Mouse (Mus musculus) intestine, embryonic 15.5 days (tissue): ENCODE data around the gene Guca1b. TPM values are rescaled to one million over a fixed set of nuclear protein-coding genes. Genes with fewer than 3 reads are reported as not detected.
"Not testable (repeated sequence)": the region's sequence is repeated elsewhere in the genome, so short reads cannot be mapped to it uniquely, and the experiment has no call there.

Experiments used
- ATAC-seq: fragments of 200-750 bp; cut with Nextera tagmentation; 2 replicates; pipeline ENCODE4 v1.8.0; 2017; ENCODE audit warnings: moderate TSS enrichment, moderate library complexity
- H3K27ac ChIP-seq: fragments of 300-500 bp; sonication (generic); 2 replicates; pipeline ENCODE4 v1.5.1; 2015; ENCODE audit warnings: mild to moderate bottlenecking, inconsistent platforms
- H3K27me3 ChIP-seq: fragments of 300-500 bp; sonication (generic); replicated peaks from 2 replicates; pipeline ENCODE4 v1.6.1; 2015; ENCODE audit warnings: inconsistent platforms
- H3K36me3 ChIP-seq: fragments of 300-500 bp; sonication (generic); 2 replicates; pipeline ENCODE4 v1.6.1; 2015; ENCODE audit warnings: inconsistent platforms
- H3K4me1 ChIP-seq: fragments of 300-500 bp; sonication (generic); replicated peaks from 2 replicates; pipeline ENCODE4 v1.6.1; 2015; ENCODE audit warnings: inconsistent platforms
- H3K4me2 ChIP-seq: fragments of 300-500 bp; sonication (generic); replicated peaks from 2 replicates; pipeline ENCODE4 v1.6.1; 2015; ENCODE audit warnings: mild to moderate bottlenecking, inconsistent platforms
- H3K4me3 ChIP-seq: fragments of 300-500 bp; sonication (generic); replicated peaks from 2 replicates; pipeline ENCODE4 v1.5.1; 2015; ENCODE audit warnings: inconsistent platforms
- H3K9ac ChIP-seq: fragments of 300-500 bp; sonication (generic); 2 replicates; pipeline ENCODE4 v1.6.1; 2015; ENCODE audit warnings: inconsistent platforms
- H3K9me3 ChIP-seq: fragments of 300-500 bp; sonication (generic); 2 replicates; pipeline ENCODE4 v1.6.1; 2016; ENCODE audit warnings: inconsistent platforms
- WGBS: fragments of 180-500 bp; shearing (Covaris S2); methylation state at CpG from one replicate; pipeline ENCODE4 v1.1.7; 2015; 5-methylcytosine and 5-hydroxymethylcytosine counted together
- polyA plus RNA-seq: library from polyadenylated mRNA; unstranded; fragments of >200 nt; fragmentation: Nextera tagmentation; extraction: Ambion mirVana; gene quantifications from 2 replicates; pipeline ENCODE4 v1.2.1, GENCODE M21; 2015

The Guca1b gene
- polyA plus RNA-seq, 1 experiment from 2014 or later: 0.52 TPM

DNA sequence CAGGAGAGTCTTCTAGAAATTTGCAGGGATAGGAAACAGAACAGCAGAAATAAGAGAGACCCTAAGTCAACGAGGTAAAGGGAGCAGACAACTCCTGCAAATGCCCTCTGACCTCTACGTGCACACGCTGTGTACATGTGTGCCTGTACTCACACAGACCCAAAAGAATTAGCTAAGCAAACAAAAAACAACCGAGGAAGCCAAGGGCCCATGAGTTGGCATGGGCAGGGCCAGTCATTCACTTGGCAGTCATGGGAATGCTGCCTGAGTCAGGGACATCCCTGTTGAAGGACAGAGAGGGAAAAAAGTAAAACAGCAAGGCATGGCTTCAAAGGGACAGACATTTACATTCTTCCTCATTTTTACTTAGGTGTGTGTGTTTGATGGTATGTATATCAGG lies 1.9 kb upstream of the Guca1b start:
- no peak for ATAC-seq
- Histone ChIP-seq H3K27me3 (no peaks in the 10 kb centered on the region), H3K4me3 (no peak overlapping the region), H3K9me3 (no peaks in the 10 kb centered on the region), H3K4me1 (no peaks in the 10 kb centered on the region), H3K4me2 (no peak overlapping the region), H3K36me3 (peaks cover 16% of the 10 kb centered on the region; the same call in 1 of the 2 replicates), H3K9ac (no peak overlapping the region), H3K27ac (no peak overlapping the region)
- WGBS: 76% methylated on average over 4 of the region's 4 CpGs

DNA sequence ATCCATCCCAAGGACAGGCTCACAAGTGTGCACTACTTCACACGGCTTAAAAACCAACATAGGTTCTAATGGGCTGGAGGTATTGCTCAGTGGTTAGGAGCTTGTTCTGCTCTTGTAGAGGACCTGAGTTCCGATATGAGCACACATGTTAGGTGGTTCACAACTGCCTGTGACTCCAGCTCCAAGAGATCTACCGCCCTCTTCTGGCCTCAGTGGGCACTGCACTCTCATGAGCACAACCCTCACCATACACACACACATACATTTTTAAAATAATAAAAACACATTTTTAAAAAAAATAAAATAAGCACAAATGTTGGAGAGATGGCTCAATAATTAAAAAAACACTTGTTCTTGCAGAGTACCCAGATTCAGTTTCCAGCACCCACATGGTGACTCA lies 1.1 kb upstream of the Guca1b start:
- Histone ChIP-seq H3K27ac (no peak overlapping the region), H3K27me3 (no peaks in the 10 kb centered on the region), H3K4me3 (no peak overlapping the region), H3K4me2 (no peak overlapping the region), H3K9me3 (no peaks in the 10 kb centered on the region), H3K9ac (no peak overlapping the region), H3K36me3 (peaks cover 10% of the 10 kb centered on the region; the same call in 1 of the 2 replicates), H3K4me1 (no peaks in the 10 kb centered on the region)
- WGBS: 88% methylated on average over 3 of the region's 3 CpGs
- no peak for ATAC-seq

DNA sequence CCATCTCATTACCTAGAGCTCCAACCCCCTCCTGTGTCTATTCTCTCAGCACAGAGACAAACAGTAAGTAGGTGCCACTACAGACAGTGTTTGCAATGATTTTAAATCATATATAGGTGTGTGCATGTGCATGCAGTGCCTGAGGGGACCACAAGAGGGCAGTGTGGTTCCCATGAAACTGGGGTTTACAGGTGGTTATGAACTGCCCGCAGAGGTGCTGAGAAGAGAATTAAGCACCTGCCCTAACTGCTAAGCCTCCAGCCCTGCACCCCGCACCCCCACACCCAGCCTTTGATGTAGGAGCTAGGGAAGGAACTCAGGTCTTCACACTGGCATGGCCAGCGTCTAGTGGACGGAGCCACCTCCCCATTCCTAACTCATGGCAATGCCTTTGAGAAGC lies 1.5 kb downstream of the Guca1b start:
- no peak for ATAC-seq
- no peaks in the 10 kb centered on the region for H3K4me1 ChIP-seq
- no peak overlapping the region for H3K9ac ChIP-seq
- H3K9me3 ChIP-seq: no peaks in the 10 kb centered on the region
- WGBS: 65% methylated on average over 4 of the region's 4 CpGs
- H3K36me3 ChIP-seq: no peaks in the 10 kb centered on the region
- no peak overlapping the region for H3K27ac ChIP-seq
- H3K27me3 ChIP-seq: no peaks in the 10 kb centered on the region
- H3K4me2 ChIP-seq: no peak overlapping the region
- H3K4me3 ChIP-seq: no peak overlapping the region

DNA sequence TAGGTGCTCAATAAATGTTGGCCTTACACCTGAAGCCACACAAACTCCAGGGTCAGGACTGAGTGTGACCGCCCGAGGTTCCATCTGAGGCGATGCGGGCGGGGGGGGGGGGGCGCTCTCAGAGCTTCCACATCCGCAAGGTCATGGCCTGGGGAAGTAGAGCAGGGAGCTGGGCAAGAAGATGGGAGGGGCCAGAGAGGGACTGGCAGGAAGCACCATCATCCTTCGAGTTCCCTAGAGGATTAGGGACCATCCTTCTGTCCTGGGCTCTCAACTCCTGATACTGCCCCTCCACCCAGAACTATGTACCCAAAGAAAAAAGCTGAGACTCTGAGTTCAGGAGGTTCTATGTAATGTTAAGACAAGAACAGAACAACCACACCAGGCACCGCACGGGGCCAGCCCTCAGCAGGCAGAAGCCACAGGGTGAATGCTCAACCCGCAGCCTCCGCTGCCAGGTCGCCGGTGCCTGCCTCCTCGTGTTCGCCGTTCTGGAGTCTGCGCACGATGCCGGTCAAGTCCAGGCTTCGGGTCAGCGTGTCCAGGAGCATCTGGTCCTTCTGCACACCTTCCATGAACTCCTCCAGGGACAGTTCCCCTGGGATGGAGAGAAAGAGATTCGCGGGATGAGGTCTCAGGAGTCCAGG lies 9.2 kb downstream of the Guca1b start:
- 19% methylated on average over 24 of the region's 24 CpGs for WGBS
- ATAC-seq: no peak; the same call in 1 of the 2 replicates
- peak overlapping the region; percentile 8; the same call in 1 of the 2 replicates for H3K9ac ChIP-seq

DNA sequence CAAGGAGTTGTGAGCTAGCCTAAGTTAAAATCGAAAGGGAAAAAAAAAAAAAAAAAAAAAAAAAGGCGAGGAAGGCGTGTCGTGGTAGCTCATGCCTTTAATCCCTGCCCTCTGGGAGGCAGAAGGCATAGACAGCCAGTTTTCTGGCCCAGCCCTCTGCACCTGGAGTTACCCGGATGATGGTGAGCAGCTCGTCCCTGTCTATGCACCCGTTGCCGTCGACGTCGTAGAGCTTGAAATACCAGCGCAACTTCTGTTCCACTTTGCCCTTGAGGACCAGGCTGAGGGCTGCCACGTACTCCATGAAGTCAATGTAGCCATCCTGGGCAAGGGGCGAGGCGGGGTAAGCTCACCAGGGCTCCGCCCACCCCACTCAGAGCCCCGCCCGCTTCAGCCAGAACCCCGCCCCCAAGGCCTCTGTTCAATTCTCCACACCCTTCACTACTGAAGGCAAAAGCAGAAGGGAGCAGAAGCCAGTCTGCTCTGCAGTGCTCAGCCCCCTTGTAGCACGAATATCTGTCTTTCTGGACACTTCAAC lies 10.3 kb downstream of the Guca1b start:
- 3% methylated on average over 20 of the region's 20 CpGs for WGBS
- Histone ChIP-seq H3K9me3 (no peaks in the 10 kb centered on the region), H3K27me3 (peaks cover 8% of the 10 kb centered on the region), H3K9ac (no peak overlapping the region), H3K4me2 (peak overlapping the region; percentile 72), H3K4me1 (peaks cover 12% of the 10 kb centered on the region; the same call in 1 of the 2 replicates), H3K27ac (no peak overlapping the region), H3K4me3 (peak overlapping the region; percentile 40), H3K36me3 (no peaks in the 10 kb centered on the region)
- peak; percentile 95 for ATAC-seq

More for the DNA sequence above, 9.2 kb downstream of the Guca1b start:
- H3K36me3 ChIP-seq: no peaks in the 10 kb centered on the region
- no peaks in the 10 kb centered on the region for H3K9me3 ChIP-seq
- no peak overlapping the region for H3K27ac ChIP-seq
- H3K27me3 ChIP-seq: peaks cover 8% of the 10 kb centered on the region
- peak overlapping the region; percentile 40 for H3K4me3 ChIP-seq
- H3K4me2 ChIP-seq: peak overlapping the region; percentile 72
- peaks cover 12% of the 10 kb centered on the region; the same call in 1 of the 2 replicates for H3K4me1 ChIP-seq

DNA sequence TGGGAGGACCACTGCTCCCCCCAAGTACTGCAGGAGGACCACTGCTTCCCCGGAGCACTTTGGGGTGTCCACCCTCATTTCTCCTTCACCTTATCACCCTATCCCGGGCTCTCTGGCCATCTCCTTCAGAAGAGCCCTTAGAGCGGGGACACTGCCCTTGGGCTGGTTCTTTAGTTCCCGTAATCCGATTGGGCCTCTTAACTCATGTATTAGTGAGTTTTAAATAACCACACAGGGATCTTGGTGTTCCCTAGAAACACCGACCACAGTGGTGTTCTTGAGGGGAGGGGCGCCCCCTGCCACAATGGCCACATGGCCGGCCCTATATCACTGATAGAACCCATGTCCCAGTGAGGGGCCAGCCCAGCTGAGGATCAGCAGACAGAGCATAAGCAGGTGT lies 13.9 kb downstream of the Guca1b start:
- Histone ChIP-seq H3K9me3 (no peaks in the 10 kb centered on the region), H3K27ac (no peak overlapping the region), H3K27me3 (peaks cover 8% of the 10 kb centered on the region), H3K36me3 (no peaks in the 10 kb centered on the region), H3K4me3 (no peak overlapping the region), H3K4me2 (no peak overlapping the region), H3K4me1 (peaks cover 12% of the 10 kb centered on the region; the same call in 1 of the 2 replicates), H3K9ac (no peak overlapping the region)
- ATAC-seq: no peak
- 88% methylated on average over 8 of the region's 8 CpGs for WGBS

DNA sequence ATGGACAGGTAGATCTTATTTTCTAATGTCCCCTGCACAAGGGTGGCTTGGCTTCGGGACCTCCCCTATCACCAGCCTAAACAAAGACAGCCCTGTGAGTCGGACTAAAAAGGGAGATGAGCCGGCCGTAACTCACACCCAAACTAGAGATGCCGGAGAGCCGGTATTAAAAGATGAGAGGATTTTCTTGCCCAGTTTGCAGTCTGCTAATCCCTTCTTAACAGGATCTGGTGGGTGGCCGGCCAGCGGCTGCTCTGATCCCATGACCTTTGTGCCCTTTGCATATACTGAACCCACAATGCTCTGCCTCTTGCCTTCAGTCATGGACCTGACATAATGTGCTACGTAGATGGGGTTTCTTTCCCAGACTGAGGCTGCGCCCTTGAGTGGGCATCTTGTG lies 15.3 kb downstream of the Guca1b start, which contains the start of gene Guca1a:
Gene Guca1a (minus strand): TSS at position 134 of the 400 bp plus-strand sequence.
- ATAC-seq: no peak
- no peak within 1 kb of the TSS for H3K27ac ChIP-seq
- H3K4me3 ChIP-seq: no peak within 1 kb of the TSS
- no peaks in the 10 kb centered on the region for H3K9me3 ChIP-seq
- no peaks in the 10 kb centered on the region; the same call in 1 of the 2 replicates for H3K27me3 ChIP-seq
- H3K4me2 ChIP-seq: no peak within 1 kb of the TSS
- WGBS: 57% methylated on average over 10 of the region's 10 CpGs
- peaks cover 4% of the 10 kb centered on the region; the same call in 1 of the 2 replicates for H3K4me1 ChIP-seq
- H3K36me3 ChIP-seq: no peaks in the 10 kb centered on the region
- H3K9ac ChIP-seq: no peak within 1 kb of the TSS

DNA sequence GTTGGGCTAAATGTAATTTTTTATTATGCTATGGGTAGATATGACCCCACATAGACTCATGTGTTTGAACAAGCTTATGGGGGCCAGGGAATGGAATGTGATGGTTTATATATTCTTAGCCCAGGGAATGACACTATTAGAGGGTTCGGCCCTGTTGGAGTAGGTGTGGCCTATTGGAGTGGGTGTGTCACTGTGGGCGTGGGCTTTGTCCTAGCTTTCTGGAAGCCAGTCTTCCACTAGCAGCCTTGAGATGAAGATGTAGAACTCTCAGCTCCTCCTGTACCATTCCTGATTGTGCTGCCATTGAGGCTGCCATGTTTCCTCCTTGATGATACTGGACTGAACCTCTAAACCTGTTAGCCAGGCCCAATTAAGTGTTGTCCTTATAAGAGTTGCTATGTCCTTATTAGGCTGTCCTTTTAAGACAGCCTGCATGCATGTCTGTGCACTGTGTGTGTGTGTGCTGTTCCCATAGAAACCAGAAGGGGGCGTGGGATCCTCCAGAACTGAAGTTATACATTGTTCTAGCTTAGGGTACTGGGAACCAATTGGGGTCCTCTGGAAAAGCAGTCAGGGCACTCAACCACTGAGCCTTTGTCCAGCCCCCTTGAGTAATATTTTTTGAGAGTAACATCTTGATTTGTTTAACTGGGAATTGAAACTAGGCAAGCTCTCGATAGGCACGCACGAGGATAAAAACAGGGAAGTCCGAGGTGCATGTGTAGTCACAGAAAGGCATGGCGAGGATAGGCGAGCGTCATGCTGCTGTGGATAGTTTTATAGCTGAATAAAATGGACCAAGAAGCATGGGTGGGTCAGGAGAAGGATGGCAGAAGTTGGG lies 22.7 kb downstream of the Guca1b start:
- no peak overlapping the region for H3K4me3 ChIP-seq
- H3K4me2 ChIP-seq: no peak overlapping the region
- no peak for ATAC-seq
- H3K27ac ChIP-seq: no peak overlapping the region
- WGBS: 61% methylated on average over 10 of the region's 10 CpGs
- H3K36me3 ChIP-seq: no peaks in the 10 kb centered on the region
- no peak overlapping the region for H3K9ac ChIP-seq
- H3K27me3 ChIP-seq: peaks cover 17% of the 10 kb centered on the region
- H3K9me3 ChIP-seq: no peaks in the 10 kb centered on the region
- no peaks in the 10 kb centered on the region for H3K4me1 ChIP-seq

DNA sequence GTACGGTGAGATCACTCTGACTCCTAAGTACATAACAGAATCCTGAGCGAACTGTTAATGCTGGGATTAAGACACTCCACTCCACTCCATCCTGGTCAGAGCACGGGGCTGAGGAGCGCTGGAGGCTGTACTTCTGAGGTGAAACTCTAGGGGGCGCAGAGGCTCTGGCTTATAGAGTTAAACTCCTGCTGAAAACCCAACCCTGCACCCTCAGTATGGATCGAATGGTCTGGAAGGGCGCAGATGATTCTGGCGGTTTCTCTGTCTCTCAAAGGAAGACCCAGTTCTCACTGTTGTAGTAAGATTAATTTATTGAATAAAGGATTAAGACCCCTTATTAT lies 23.3 kb downstream of the Guca1b start:
- Histone ChIP-seq H3K9me3 (no peaks in the 10 kb centered on the region), H3K4me3 (no peak overlapping the region), H3K9ac (no peak overlapping the region), H3K27ac (no peak overlapping the region), H3K27me3 (peaks cover 17% of the 10 kb centered on the region), H3K4me2 (no peak overlapping the region), H3K36me3 (no peaks in the 10 kb centered on the region), H3K4me1 (no peaks in the 10 kb centered on the region)
- WGBS: 25% methylated on average over 8 of the region's 8 CpGs
- peak; percentile 72 for ATAC-seq

DNA sequence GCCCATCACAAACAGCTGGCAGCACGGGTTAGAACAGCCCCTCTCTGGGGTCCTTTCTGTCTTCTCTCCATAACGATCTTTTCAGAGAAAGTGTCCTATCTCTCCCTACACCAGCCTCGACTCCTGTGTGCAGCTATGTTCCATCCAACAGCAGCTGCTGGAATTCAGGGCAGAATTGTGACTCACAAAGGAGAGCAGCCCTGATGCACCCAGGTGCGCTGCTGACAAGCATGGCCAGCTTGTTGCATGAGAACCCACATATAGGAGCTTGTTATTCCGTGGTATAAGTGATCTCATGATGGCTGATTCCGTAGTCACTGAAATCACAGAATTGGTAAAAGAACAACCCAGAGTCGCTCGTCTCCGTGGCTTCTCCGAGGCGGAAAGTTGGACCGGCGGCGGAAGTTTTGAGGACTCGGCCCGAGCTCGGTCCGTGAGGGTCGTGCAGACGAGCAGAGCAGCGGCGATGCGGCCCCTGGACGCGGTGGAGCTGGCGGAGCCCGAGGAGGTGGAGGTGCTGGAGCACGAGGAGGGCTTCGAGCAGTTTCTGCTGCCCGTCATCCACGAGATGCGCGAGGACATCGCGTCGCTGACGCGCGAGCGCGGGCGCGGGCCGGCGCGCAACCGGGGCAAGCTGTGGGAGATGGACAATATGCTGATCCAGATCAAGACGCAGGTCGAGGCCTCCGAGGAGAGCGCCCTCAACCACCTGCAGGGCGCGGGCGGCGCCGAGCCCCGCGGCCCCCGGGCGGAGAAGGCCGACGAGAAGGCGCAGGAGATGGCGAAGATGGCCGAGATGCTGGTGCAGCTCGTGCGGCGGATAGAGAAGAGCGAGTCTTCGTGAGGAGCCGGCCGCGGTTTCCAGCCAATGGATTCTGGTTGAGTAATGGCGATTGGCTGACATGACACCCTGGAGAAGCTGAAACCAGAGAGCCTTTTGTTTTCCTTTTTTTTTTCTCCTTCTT lies 25.0 kb downstream of the Guca1b start:
- WGBS: 3% methylated on average over 74 of the region's 74 CpGs
- not testable (repeated sequence) for H3K4me1 ChIP-seq, H3K27ac ChIP-seq, H3K36me3 ChIP-seq, H3K9me3 ChIP-seq, ATAC-seq
- H3K4me2 ChIP-seq: peak overlapping the region; percentile 78
- H3K9ac ChIP-seq: 0 out of 2 replicates have a peak overlapping the region, but pooled peaks have one; percentile 13
- H3K4me3 ChIP-seq: peak overlapping the region; percentile 36
- H3K27me3 ChIP-seq: peaks cover 17% of the 10 kb centered on the region

DNA sequence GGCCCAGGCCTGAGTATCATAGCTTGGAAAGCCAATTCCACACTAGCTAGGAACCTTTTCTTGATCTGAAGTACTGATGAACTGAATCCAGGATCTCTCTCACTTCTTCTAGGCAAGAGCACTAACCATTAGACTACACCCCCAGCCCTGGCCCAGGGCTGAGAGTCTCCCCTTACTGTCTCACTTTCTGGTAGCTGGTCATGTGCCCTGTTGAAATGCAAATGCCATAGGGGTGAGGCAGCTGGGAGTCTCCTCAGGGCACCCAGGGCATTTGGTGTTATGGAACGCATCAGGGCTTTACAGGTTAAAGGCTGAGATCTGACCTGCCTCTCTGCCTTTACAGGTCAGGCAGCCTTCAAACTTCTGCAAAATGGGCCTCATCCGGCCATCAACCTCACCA lies 35.0 kb downstream of the Guca1b start:
- Histone ChIP-seq H3K9ac (no peak overlapping the region), H3K4me1 (no peaks in the 10 kb centered on the region), H3K9me3 (no peaks in the 10 kb centered on the region), H3K36me3 (no peaks in the 10 kb centered on the region), H3K4me2 (no peak overlapping the region), H3K4me3 (no peak overlapping the region), H3K27ac (no peak overlapping the region), H3K27me3 (no peaks in the 10 kb centered on the region)
- WGBS: 86% methylated on average over 2 of the region's 2 CpGs
- no peak for ATAC-seq
